Mouse (Mus musculus) forebrain, embryonic 16.5 days (tissue): ENCODE results near the gene Grip1. TPM values are rescaled to one million over a fixed set of nuclear protein-coding genes. Genes with fewer than 3 reads are reported as not detected.
A peak's percentile ranks its signal among the peaks of the same experiment; 100 is the strongest.

Experiments
- ATAC-seq: fragments of 200-750 bp; cut with Nextera tagmentation; 2 replicates; pipeline ENCODE4 v1.8.0; 2017; ENCODE audit warnings: mild to moderate bottlenecking, moderate library complexity
- H3K27ac ChIP-seq: fragments of 300-500 bp; sonication (generic); 2 replicates; pipeline ENCODE4 v1.5.1; 2014; ENCODE audit warnings: low read length, control low read depth
- H3K27me3 ChIP-seq: fragments of 300-500 bp; sonication (generic); replicated peaks from 2 replicates; pipeline ENCODE4 v1.6.1; 2014; ENCODE audit warnings: low read length; ENCODE audit not compliant: control insufficient read depth, insufficient read depth
- H3K36me3 ChIP-seq: fragments of 300-500 bp; sonication (generic); 2 replicates; pipeline ENCODE4 v1.6.1; 2014; ENCODE audit not compliant: control insufficient read depth, insufficient read depth
- H3K4me1 ChIP-seq: fragments of 300-500 bp; sonication (generic); replicated peaks from 2 replicates; pipeline ENCODE4 v1.6.1; 2014; ENCODE audit warnings: low read length; ENCODE audit not compliant: control insufficient read depth, insufficient read depth
- H3K4me2 ChIP-seq: fragments of 300-500 bp; sonication (generic); 2 replicates; pipeline ENCODE4 v1.6.1; 2014; ENCODE audit warnings: mild to moderate bottlenecking, low read length, control low read depth
- H3K4me3 ChIP-seq: fragments of 300-500 bp; sonication (generic); replicated peaks from 2 replicates; pipeline ENCODE4 v1.5.1; 2014; ENCODE audit warnings: mild to moderate bottlenecking, low read length, control low read depth
- H3K9ac ChIP-seq: fragments of 300-500 bp; sonication (generic); replicated peaks from 2 replicates; pipeline ENCODE4 v1.6.1; 2014; ENCODE audit warnings: low read depth, low read length, control low read depth
- H3K9me3 ChIP-seq: fragments of 300-500 bp; sonication (generic); 2 replicates; pipeline ENCODE4 v1.6.1; 2016; ENCODE audit warnings: low read length; ENCODE audit not compliant: control insufficient read depth
- WGBS: fragments of 180-500 bp; shearing (Covaris S2); extraction: QIAGEN DNeasy Blood & Tissue Kit; methylation state at CpG from one replicate; pipeline ENCODE4 v1.1.7; 2014; 5-methylcytosine and 5-hydroxymethylcytosine counted together
- polyA plus RNA-seq: library from polyadenylated mRNA; unstranded; fragments of >200 nt; fragmentation: Nextera tagmentation; extraction: Ambion mirVana; gene quantifications from 2 replicates; pipeline ENCODE4 v1.2.1, GENCODE M21; 2015

Gene Grip1
- polyA plus RNA-seq, 1 experiment from 2014 or later, result 20.1 TPM

- Histone ChIP-seq H3K4me3 (peak overlapping the region; percentile 71), H3K9me3 (no peaks in the 10 kb centered on the region), H3K4me1 (peaks cover 30% of the 10 kb centered on the region), H3K9ac (0 out of 2 replicates have a peak overlapping the region, but pooled peaks have one; percentile 73), H3K27ac (peak overlapping the region; percentile 38), H3K4me2 (peak overlapping the region; percentile 98), H3K27me3 (no peaks in the 10 kb centered on the region), H3K36me3 (no peaks in the 10 kb centered on the region)
- 26% methylated on average over 5 of the region's 5 CpGs for WGBS
- ATAC-seq, result no peak
Observed at GRCm38 (mm10) chr10:119693400-119693799, 239.8 kb downstream of the Grip1 start.

GRCm38 (mm10) chr10:119697257-119697798, 243.7 kb downstream of the Grip1 start:
- no peak overlapping the region for H3K4me3 ChIP-seq
- WGBS, result 74% methylated on average over 9 of the region's 9 CpGs
- no peak overlapping the region for H3K9ac ChIP-seq
- no peak overlapping the region for H3K27ac ChIP-seq
- H3K4me1 ChIP-seq, result peaks cover 15% of the 10 kb centered on the region
- H3K36me3 ChIP-seq, result no peaks in the 10 kb centered on the region
- no peaks in the 10 kb centered on the region for H3K9me3 ChIP-seq
- no peak overlapping the region for H3K4me2 ChIP-seq
- no peak for ATAC-seq
- H3K27me3 ChIP-seq, result no peaks in the 10 kb centered on the region

DNA sequence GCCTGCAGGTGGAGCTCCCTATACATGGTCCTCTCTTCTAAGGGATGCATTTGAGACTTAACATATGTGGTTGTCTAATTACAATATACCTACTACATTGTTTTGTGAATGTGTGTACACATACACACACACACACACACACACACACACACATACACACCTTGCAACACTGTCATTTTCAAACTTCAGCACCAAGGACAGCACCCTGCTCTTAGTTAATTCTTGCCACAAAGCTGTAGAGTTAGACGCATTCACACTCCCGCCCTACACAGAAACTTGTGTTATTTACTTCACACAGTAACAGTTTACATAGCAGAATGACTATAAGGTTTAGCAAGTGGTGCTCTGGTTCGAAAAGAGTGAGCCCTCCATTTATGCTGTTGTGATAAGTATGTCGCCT, 251.7 kb downstream of the Grip1 start:
- Histone ChIP-seq H3K4me2 (no peak overlapping the region), H3K27ac (no peak overlapping the region), H3K4me3 (no peak overlapping the region), H3K27me3 (no peaks in the 10 kb centered on the region), H3K9me3 (no peaks in the 10 kb centered on the region), H3K4me1 (0 out of 2 replicates have a peak, but pooled peaks cover 3% of the 10 kb centered on the region), H3K9ac (no peak overlapping the region), H3K36me3 (no peaks in the 10 kb centered on the region)
- ATAC-seq, result no peak
- WGBS, result 56% methylated on average over 4 of the region's 4 CpGs

DNA sequence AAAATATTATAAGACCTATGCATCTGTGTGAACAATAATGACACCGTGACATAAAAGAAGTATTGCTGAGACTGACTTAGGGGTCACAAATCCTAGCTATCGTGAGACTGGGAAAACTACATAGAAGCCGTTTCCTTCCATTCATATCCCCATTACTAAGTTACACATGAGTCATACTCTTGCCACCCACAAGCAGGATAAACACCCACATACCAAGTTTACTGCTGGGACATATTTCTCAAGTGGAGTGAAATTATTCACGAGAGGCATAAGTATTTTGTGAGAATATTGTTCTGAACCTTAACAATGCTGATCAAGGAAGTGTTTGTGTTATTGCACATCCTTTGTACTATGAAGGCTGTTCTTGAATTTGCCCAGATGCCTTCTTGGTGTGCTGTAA, 252.7 kb downstream of the Grip1 start:
- no peaks in the 10 kb centered on the region for H3K9me3 ChIP-seq
- H3K4me3 ChIP-seq, result no peak overlapping the region
- H3K9ac ChIP-seq, result no peak overlapping the region
- H3K36me3 ChIP-seq, result no peaks in the 10 kb centered on the region
- ATAC-seq, result no peak
- H3K27ac ChIP-seq, result no peak overlapping the region
- no peak overlapping the region for H3K4me2 ChIP-seq
- WGBS, result 88% methylated on average over 4 of the region's 4 CpGs
- H3K27me3 ChIP-seq, result no peaks in the 10 kb centered on the region
- 0 out of 2 replicates have a peak, but pooled peaks cover 3% of the 10 kb centered on the region for H3K4me1 ChIP-seq

DNA sequence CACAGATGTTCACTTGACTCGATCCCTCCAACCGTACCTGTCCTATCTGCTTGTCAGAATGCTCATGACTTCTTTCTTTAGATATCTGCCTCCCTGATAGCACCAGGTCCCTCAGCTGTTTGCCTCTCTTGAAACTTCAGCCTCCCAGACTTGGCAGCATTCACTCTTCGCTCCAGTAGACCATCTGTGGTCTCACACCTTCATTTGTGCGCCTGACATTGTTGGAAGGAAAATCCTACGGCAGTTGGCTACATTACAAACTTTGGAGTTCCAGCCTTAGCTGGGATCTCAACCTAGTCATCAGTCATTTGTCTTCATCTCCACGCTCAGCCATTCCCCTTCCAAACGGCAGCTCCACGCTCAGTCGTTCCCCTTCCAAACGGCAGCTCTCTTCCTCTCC, 253.4 kb downstream of the Grip1 start:
- Histone ChIP-seq H3K36me3 (no peaks in the 10 kb centered on the region), H3K4me2 (no peak overlapping the region), H3K27ac (0 out of 2 replicates have a peak overlapping the region, but pooled peaks have one; percentile 14), H3K9me3 (no peaks in the 10 kb centered on the region), H3K27me3 (no peaks in the 10 kb centered on the region), H3K4me1 (0 out of 2 replicates have a peak, but pooled peaks cover 3% of the 10 kb centered on the region), H3K4me3 (no peak overlapping the region), H3K9ac (no peak overlapping the region)
- 74% methylated on average over 10 of the region's 10 CpGs for WGBS
- peak; percentile 33; the same call in 1 of the 2 replicates for ATAC-seq

DNA sequence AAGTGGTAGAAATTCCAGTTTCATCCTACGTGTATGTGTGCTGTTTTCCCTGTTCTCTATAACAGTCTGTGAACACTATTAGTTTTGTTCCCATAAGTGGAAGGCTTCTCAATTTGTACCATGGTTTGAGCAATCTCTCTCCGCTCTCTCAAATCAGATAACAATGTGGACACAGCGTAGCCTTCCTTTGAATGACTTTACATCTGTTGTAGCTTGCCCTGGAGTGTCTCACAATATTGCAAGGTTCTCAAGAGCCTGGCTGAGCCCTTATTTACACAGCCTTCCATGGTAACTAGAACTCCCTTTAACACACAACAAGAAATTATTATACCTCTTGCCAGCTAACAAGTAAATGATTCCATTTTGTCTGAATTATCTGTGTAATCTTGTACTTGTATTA, 268.3 kb downstream of the Grip1 start:
- Histone ChIP-seq H3K27me3 (no peaks in the 10 kb centered on the region), H3K9me3 (no peaks in the 10 kb centered on the region), H3K4me1 (no peaks in the 10 kb centered on the region), H3K36me3 (no peaks in the 10 kb centered on the region), H3K9ac (no peak overlapping the region), H3K4me2 (no peak overlapping the region), H3K4me3 (no peak overlapping the region), H3K27ac (no peak overlapping the region)
- ATAC-seq, result no peak
- WGBS, result 73% methylated on average over 3 of the region's 3 CpGs

DNA sequence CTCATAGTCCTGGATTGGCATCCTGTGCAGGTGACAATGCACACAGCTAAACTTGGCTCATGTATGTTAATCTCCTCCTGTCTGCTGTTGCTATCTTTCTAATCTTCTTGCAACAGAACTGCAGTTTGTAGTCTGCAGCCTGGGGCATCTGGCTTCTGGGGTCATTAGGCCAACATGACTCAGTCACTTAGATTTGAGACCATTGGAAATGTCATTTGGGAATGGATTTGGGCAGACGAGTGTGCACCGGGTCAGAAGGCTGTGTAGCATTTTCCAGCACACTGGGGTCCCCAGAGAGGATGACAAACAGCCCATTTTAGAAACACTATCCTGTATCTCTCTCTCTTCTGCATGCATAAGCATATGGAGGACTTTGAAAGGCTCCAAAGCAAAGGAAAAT, 268.8 kb downstream of the Grip1 start:
- H3K4me1 ChIP-seq, result no peaks in the 10 kb centered on the region
- H3K4me3 ChIP-seq, result no peak overlapping the region
- H3K9me3 ChIP-seq, result no peaks in the 10 kb centered on the region
- no peaks in the 10 kb centered on the region for H3K36me3 ChIP-seq
- H3K27ac ChIP-seq, result no peak overlapping the region
- WGBS, result 81% methylated on average over 2 of the region's 2 CpGs
- no peaks in the 10 kb centered on the region for H3K27me3 ChIP-seq
- H3K9ac ChIP-seq, result no peak overlapping the region
- ATAC-seq, result no peak
- no peak overlapping the region for H3K4me2 ChIP-seq

DNA sequence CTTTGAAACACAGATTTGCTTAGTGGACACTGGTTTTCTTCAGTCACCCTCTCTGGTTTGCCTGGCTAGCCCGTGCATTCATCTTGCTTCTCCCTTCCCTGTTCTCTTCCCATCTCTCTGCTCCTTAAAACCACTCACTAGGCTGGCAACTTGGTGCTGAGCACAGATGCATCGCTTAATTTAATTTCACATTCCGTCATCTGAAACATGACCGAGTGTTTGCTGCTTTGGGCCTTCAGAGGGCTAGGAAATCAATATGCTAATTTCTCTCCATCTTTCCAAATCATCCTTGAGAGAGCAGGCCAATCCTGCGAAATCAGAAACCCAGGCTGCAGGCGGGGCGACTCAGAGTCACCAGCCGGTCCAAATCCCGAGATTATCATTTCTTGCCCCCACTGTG, 270.0 kb downstream of the Grip1 start:
- Histone ChIP-seq H3K36me3 (no peaks in the 10 kb centered on the region), H3K9ac (no peak overlapping the region), H3K9me3 (no peaks in the 10 kb centered on the region), H3K4me2 (no peak overlapping the region), H3K4me1 (no peaks in the 10 kb centered on the region), H3K27me3 (no peaks in the 10 kb centered on the region), H3K4me3 (no peak overlapping the region), H3K27ac (no peak overlapping the region)
- WGBS, result 79% methylated on average over 9 of the region's 9 CpGs
- ATAC-seq, result no peak

GRCm38 (mm10) chr10:119725363-119725762, 271.7 kb downstream of the Grip1 start:
- no peak overlapping the region for H3K27ac ChIP-seq
- whole genome bisulfite sequencing, result 78% methylated on average over 5 of the region's 5 CpGs
- H3K4me3 ChIP-seq, result no peak overlapping the region

GRCm38 (mm10) chr10:119725966-119726365, 272.3 kb downstream of the Grip1 start:
- Histone ChIP-seq H3K9me3 (no peaks in the 10 kb centered on the region), H3K4me2 (no peak overlapping the region), H3K27me3 (no peaks in the 10 kb centered on the region), H3K36me3 (no peaks in the 10 kb centered on the region), H3K4me3 (no peak overlapping the region), H3K9ac (no peak overlapping the region), H3K27ac (no peak overlapping the region), H3K4me1 (no peaks in the 10 kb centered on the region)
- no peak for ATAC-seq
- WGBS, result 84% methylated on average over 7 of the region's 7 CpGs

More at GRCm38 (mm10) chr10:119725363-119725762, 271.7 kb downstream of the Grip1 start:
- Histone ChIP-seq H3K9me3 (no peaks in the 10 kb centered on the region), H3K4me2 (no peak overlapping the region), H3K36me3 (no peaks in the 10 kb centered on the region), H3K9ac (no peak overlapping the region), H3K27me3 (no peaks in the 10 kb centered on the region), H3K4me1 (no peaks in the 10 kb centered on the region)
- ATAC-seq, result no peak
